Mouse (Mus musculus): Measurements from ENCODE around the gene Icam2.
A peak's percentile ranks its signal among the peaks of the same experiment; 100 is the strongest.
"Not testable (repeated sequence)": the region's sequence is repeated elsewhere in the genome, so short reads cannot be mapped to it uniquely, and the experiment has no call there.

Icam2 gene

DNA sequence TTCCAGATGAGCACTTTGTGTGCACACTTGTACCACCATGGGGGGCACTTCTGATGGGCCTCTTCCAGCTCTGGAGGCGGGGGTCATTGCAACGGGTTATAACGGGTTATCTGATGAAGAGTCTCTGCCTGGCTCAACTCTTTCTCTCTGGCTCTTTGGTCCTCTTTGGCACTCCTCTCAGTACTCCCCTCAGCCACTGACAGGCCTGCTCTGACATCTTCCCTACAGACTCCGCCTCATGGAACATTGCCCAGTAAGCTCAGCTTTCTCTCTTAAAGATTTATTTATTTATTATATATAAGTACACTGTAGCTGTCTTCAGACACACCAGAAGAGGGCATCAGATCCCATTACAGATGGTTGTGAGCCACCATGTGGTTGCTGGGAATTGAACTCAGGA lies 48.6 kb downstream of the Icam2 start:
- DNase-seq, result not testable (repeated sequence)

DNA sequence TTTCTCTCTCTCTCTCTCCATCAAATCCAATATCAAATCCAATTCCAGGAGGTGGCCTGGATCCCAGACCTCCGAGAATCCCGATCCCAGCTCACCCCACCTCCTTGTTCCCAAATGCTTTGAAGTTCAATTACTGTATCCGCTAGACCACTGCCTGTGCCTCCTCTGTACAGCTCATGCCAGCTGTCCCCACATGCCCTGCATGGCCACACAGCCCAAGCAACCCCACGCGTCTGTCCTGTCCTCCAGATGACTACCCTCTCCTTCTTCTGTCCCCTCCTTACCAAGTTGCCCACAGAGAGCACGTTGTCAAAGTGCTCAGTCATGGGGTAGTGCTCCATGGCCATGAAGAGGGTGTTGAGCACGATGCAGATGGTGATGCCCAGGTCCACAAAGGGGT lies 49.0 kb downstream of the Icam2 start:
- DNase-seq, result no peak

DNA sequence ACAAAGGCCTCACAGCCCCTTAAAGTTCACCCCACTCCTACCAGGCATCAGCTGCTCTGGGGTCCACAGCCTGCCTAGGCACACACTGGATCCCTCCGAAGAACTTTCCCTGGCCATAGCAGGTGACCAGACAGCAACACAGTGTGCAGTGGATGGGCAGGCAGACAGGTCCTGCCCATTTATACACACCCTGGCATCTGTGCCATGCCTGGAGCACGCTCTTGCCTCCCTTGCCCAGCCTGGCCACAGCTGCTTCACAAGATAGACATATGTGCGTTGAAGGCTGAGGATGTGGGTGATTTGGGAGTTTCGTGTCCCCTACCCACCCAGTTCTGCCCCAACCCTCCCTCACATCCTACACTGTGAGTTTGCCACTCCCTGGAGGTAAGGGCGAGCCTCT lies 49.8 kb downstream of the Icam2 start:
- DNase-seq, result no peak

DNA sequence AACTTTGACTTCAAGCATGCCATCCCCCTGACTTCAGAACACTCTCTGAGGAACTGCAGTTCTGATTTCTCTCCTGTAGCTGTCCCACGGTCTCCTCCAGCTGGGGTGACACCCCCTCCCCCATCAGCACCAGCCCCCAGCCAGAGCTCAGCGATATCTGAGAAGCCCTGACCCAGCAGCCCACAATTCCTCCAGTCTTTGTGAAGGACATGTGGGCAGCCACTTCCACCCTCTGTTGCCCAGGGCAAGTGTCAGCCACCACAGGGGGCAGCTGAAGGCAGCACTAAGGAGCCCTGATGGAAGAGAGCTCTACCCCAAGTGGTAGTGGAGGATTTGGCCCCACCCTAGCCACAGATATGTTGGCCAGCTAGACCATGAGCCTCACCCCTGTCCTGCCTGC lies 53.8 kb downstream of the Icam2 start:
- DNase-seq, result no peak

DNA sequence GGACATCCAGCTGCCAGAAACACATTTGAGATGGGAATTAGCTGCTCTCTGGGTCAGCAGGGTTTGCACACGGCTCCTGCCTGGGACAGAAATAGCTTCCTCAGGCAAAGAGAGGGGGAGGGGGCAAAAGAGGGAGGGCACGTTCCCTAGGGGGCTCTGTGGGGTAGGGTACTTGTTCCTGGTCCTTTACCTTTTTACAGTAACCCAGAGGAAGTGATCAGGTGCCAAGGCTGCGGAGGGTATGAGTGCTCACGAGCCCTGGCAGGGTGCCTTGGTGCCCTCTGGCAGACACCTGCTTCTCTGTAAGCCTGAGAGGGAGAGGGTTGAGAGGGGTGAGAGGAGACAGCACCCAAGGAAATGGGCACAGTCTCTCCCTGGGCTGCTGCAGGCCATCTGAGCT lies 55.4 kb downstream of the Icam2 start:
- peak; percentile 35 to 41 for DNase-seq

DNA sequence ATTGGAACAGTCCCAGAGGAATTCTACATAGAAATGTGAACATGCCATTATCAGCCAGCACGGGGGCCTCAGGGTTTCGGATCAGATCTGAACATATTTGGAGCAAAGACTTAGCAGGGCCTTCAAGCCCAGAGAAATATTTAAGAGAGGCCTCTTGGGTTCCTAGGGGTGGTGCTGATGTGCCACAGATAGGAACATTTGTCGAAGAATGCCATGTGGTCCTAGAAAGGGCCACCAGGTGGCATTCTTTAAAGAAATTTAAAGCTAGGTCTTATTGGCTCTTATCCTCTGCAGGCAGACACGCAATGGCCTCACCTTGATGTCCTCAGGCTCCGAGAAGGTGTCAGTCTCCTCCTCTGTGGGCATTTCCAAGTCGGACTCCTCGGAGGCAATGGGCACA lies 58.2 kb downstream of the Icam2 start:
- DNase-seq, result peak; percentile 37 to 47

DNA sequence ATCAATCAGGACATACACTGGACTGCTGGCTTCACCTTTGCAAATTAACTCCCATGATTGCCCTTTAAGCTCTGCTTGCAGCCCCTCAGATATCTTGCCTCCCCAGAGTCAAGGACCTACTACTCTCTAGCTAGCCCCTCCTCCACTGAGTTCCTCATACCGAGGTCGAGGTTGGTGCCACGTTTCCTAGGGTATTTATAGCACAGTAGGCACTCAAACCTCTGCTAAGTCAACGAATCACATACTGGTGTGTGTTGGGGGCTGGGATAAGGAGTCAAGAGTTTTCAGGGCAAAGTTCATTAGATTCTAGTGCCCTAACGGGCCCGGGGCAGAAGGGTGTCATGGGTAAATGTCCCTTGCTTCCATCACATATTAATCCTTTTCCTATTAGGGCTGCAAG lies 58.7 kb downstream of the Icam2 start:
- no peak for DNase-seq

DNA sequence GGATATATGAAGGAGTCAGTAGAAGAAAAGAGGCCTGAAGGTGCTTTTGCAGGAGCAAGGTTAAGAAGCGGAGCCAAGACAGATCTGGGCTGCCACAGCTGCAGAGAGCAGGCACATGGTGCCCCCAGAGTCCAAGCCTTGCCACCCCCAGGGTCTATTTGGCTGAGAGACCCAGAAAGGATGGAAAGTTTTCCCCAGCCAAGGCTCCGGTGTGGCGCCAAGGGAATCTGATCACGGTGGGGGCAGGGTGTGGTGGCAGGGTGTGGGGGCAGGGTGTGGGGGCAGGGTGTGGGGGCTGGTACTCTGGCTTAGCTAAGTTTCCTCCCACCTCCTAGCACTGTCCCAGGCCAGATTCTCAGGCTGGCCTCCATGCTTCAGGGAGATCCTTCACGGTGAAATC lies 59.4 kb downstream of the Icam2 start:
- DNase-seq, result no peak
